Mouse (Mus musculus) liver, adult 2 months (tissue): ENCODE data around the gene Icam1.

Source experiments
- CTCF ChIP-seq: fragments of 200-500 bp; IDR thresholded peaks from 2 replicates; pipeline ENCODE4 v1.5.1; 2011; ENCODE audit warnings: low read depth, low read length, control low read depth
- POLR2A ChIP-seq: fragments of 200-500 bp; IDR thresholded peaks from 2 replicates; pipeline ENCODE4 v1.6.1; 2011; ENCODE audit warnings: low read length, control low read depth; ENCODE audit not compliant: insufficient read depth; ENCODE audit errors: extremely low read depth

GRCm38 (mm10) chr9:21035586-21035985 is 19.8 kb downstream of the Icam1 start:
- TF ChIP-seq POLR2A (no peak), CTCF (no peak)
